Mouse (Mus musculus) stomach, embryonic 15.5 days (tissue): ENCODE data around the gene Nfic. TPM values are rescaled to one million over a fixed set of nuclear protein-coding genes. Genes with fewer than 3 reads are reported as not detected.
A peak's percentile ranks its signal among the peaks of the same experiment; 100 is the strongest.

Source experiments
- ATAC-seq: fragments of 200-750 bp; cut with Nextera tagmentation; 2 replicates; pipeline ENCODE4 v1.8.0; 2017; ENCODE audit warnings: low read depth, moderate number of reproducible peaks, moderate TSS enrichment; ENCODE audit not compliant: insufficient read depth, low FRiP score
- H3K27ac ChIP-seq: fragments of 300-500 bp; sonication (generic); 2 replicates; pipeline ENCODE4 v1.5.1; 2015; ENCODE audit warnings: mild to moderate bottlenecking, inconsistent platforms
- H3K27me3 ChIP-seq: fragments of 300-500 bp; sonication (generic); replicated peaks from 2 replicates; pipeline ENCODE4 v1.6.1; 2015; ENCODE audit warnings: inconsistent platforms
- H3K36me3 ChIP-seq: fragments of 300-500 bp; sonication (generic); 2 replicates; pipeline ENCODE4 v1.6.1; 2015; ENCODE audit warnings: inconsistent platforms
- H3K4me1 ChIP-seq: fragments of 300-500 bp; sonication (generic); 2 replicates; pipeline ENCODE4 v1.6.1; 2015; ENCODE audit warnings: inconsistent platforms
- H3K4me2 ChIP-seq: fragments of 300-500 bp; sonication (generic); 2 replicates; pipeline ENCODE4 v1.6.1; 2015; ENCODE audit warnings: mild to moderate bottlenecking, inconsistent platforms
- H3K4me3 ChIP-seq: fragments of 300-500 bp; sonication (generic); replicated peaks from 2 replicates; pipeline ENCODE4 v1.5.1; 2015; ENCODE audit warnings: inconsistent platforms
- H3K9ac ChIP-seq: fragments of 300-500 bp; sonication (generic); 2 replicates; pipeline ENCODE4 v1.6.1; 2015; ENCODE audit warnings: inconsistent platforms
- H3K9me3 ChIP-seq: fragments of 300-500 bp; sonication (generic); 2 replicates; pipeline ENCODE4 v1.6.1; 2016; ENCODE audit warnings: inconsistent platforms
- WGBS: fragments of 180-500 bp; shearing (Covaris S2); methylation state at CpG from one replicate; pipeline ENCODE4 v1.1.7; 2015; 5-methylcytosine and 5-hydroxymethylcytosine counted together
- polyA plus RNA-seq: library from polyadenylated mRNA; unstranded; fragments of >200 nt; fragmentation: Nextera tagmentation; extraction: Ambion mirVana; gene quantifications from 2 replicates; pipeline ENCODE4 v1.2.1, GENCODE M21; 2015

Gene Nfic
- polyA plus RNA-seq, 1 experiment from 2014 or later, result 78.2 TPM

GRCm38 (mm10) chr10:81427327-81427726, 28.1 kb downstream of the Nfic start:
- Histone ChIP-seq H3K4me2 (peak overlapping the region; percentile 68), H3K9me3 (no peaks in the 10 kb centered on the region), H3K27me3 (no peaks in the 10 kb centered on the region), H3K9ac (peak overlapping the region; percentile 57; the same call in 1 of the 2 replicates), H3K36me3 (no peaks in the 10 kb centered on the region), H3K4me1 (peaks cover 42% of the 10 kb centered on the region), H3K4me3 (peak overlapping the region; percentile 59), H3K27ac (0 out of 2 replicates have a peak overlapping the region, but pooled peaks have one; percentile 57)
- WGBS, result 37% methylated on average over 3 of the region's 3 CpGs
- no peak for ATAC-seq

GRCm38 (mm10) chr10:81426897-81427296, 28.5 kb downstream of the Nfic start:
- no peak for ATAC-seq
- Histone ChIP-seq H3K4me3 (peak overlapping the region; percentile 59), H3K4me2 (peak overlapping the region; percentile 68), H3K4me1 (peaks cover 42% of the 10 kb centered on the region), H3K9ac (peak overlapping the region; percentile 57), H3K27me3 (no peaks in the 10 kb centered on the region), H3K27ac (peak overlapping the region; percentile 57), H3K36me3 (no peaks in the 10 kb centered on the region), H3K9me3 (no peaks in the 10 kb centered on the region)
- 0% methylated on average over 34 of the region's 38 CpGs for WGBS

DNA sequence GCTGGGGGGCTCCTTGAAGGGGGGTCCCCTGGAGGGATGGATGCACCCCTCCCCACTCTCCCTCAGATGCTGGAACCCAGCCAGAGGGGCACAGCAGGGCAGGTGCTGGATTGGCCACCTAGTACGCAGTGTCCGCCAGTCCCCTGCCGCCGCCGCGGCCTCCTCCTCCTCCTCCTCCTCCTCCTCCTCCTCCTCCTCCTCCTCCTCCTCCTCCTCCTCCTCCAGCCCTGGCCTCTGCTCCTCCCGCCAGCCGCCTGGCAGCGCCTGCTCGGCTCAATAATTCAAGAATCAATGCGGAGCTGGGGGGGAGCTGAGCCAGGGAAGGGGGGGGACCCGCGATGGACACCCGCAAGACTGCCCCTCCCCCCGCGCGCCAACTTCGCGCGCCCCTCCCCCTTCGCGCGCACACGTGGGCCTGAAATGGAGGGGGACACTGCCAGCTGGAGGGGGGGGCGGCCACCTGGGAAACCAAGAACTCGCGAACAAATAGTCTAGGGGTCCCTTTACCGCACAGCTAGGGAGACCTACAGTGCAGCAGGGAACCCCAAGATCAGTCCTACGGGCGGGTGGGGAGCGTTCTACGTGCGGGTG, 29.3 kb downstream of the Nfic start:
- WGBS, result 1% methylated on average over 23 of the region's 33 CpGs
- Histone ChIP-seq H3K27me3 (no peaks in the 10 kb centered on the region), H3K4me1 (peaks cover 35% of the 10 kb centered on the region), H3K27ac (peak overlapping the region; percentile 57), H3K36me3 (no peaks in the 10 kb centered on the region), H3K4me2 (peak overlapping the region; percentile 68), H3K4me3 (peak overlapping the region; percentile 59), H3K9me3 (no peaks in the 10 kb centered on the region), H3K9ac (peak overlapping the region; percentile 57)
- no peak for ATAC-seq

DNA sequence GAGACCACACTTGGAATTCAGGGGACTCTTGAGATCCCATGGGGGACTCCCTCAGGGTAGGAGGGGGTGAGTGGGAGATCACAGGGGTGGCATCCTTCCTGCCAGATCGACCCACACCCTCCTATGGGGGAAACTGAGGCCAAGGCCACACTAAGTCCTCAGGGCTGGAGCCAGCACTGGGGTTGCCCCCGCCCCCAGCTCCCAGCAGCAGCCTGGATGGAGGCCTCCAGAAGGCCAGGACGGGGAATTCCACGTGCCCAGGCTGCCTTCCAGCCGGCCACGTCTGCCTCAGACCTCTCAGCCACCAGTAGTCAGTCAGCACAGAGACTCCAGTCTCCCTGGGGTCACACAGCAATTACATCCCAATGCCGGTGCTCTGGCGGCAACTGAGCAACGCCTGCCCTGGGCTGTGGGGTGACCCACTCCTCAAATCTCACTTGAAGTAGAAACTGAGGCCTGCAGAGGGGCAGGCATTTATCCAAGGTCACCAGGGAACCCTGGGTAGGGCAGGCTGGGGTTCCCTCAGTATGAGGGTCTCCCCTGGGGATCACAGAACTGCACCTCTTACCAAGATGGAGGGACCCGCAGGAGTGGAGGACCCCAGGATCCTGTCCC, 30.1 kb downstream of the Nfic start:
- H3K27me3 ChIP-seq, result no peaks in the 10 kb centered on the region
- peak overlapping the region; percentile 68 for H3K4me2 ChIP-seq
- no peaks in the 10 kb centered on the region for H3K36me3 ChIP-seq
- H3K9ac ChIP-seq, result no peak overlapping the region
- H3K4me3 ChIP-seq, result peak overlapping the region; percentile 59
- H3K27ac ChIP-seq, result peak overlapping the region; percentile 78
- no peak for ATAC-seq
- H3K4me1 ChIP-seq, result peaks cover 31% of the 10 kb centered on the region
- H3K9me3 ChIP-seq, result no peaks in the 10 kb centered on the region
- WGBS, result 39% methylated on average over 10 of the region's 10 CpGs

- no peaks in the 10 kb centered on the region for H3K36me3 ChIP-seq
- no peaks in the 10 kb centered on the region for H3K27me3 ChIP-seq
- no peaks in the 10 kb centered on the region for H3K9me3 ChIP-seq
- no peak overlapping the region for H3K9ac ChIP-seq
- peak overlapping the region; percentile 78 for H3K27ac ChIP-seq
- 0 out of 2 replicates have a peak, but pooled peaks have one; percentile 17 for ATAC-seq
- peak overlapping the region; percentile 68 for H3K4me2 ChIP-seq
- H3K4me1 ChIP-seq, result peaks cover 27% of the 10 kb centered on the region
- WGBS, result 9% methylated on average over 24 of the region's 25 CpGs
- H3K4me3 ChIP-seq, result peak overlapping the region; percentile 59
Observed at GRCm38 (mm10) chr10:81424246-81425051, 31.0 kb downstream of the Nfic start.

GRCm38 (mm10) chr10:81423476-81424245, 31.8 kb downstream of the Nfic start:
- H3K27ac ChIP-seq, result peak overlapping the region; percentile 49; the same call in 1 of the 2 replicates

GRCm38 (mm10) chr10:81422661-81423217, 32.7 kb downstream of the Nfic start:
- WGBS, result 81% methylated on average over 3 of the region's 3 CpGs
- ATAC-seq, result no peak

More at GRCm38 (mm10) chr10:81423476-81424245, 31.8 kb downstream of the Nfic start:
- Histone ChIP-seq H3K4me2 (peak overlapping the region; percentile 68), H3K9me3 (no peaks in the 10 kb centered on the region), H3K4me3 (peak overlapping the region; percentile 59; the same call in 1 of the 2 replicates), H3K36me3 (0 out of 2 replicates have a peak, but pooled peaks cover 5% of the 10 kb centered on the region), H3K9ac (no peak overlapping the region), H3K4me1 (peaks cover 33% of the 10 kb centered on the region), H3K27me3 (no peaks in the 10 kb centered on the region)
- 68% methylated on average over 4 of the region's 4 CpGs for WGBS
- no peak for ATAC-seq

GRCm38 (mm10) chr10:81422191-81422590, 33.2 kb downstream of the Nfic start:
- Histone ChIP-seq H3K9me3 (no peaks in the 10 kb centered on the region), H3K9ac (no peak overlapping the region), H3K4me2 (no peak overlapping the region), H3K4me3 (no peak overlapping the region), H3K27ac (no peak overlapping the region), H3K4me1 (peaks cover 44% of the 10 kb centered on the region), H3K36me3 (0 out of 2 replicates have a peak, but pooled peaks cover 5% of the 10 kb centered on the region), H3K27me3 (no peaks in the 10 kb centered on the region)
- 67% methylated on average over 6 of the region's 6 CpGs for WGBS
- ATAC-seq, result no peak

More at GRCm38 (mm10) chr10:81422661-81423217, 32.7 kb downstream of the Nfic start:
- no peaks in the 10 kb centered on the region for H3K9me3 ChIP-seq
- no peak overlapping the region for H3K9ac ChIP-seq
- no peaks in the 10 kb centered on the region for H3K27me3 ChIP-seq
- no peak overlapping the region for H3K27ac ChIP-seq
- H3K36me3 ChIP-seq, result 0 out of 2 replicates have a peak, but pooled peaks cover 5% of the 10 kb centered on the region
- H3K4me1 ChIP-seq, result peaks cover 42% of the 10 kb centered on the region
- no peak overlapping the region for H3K4me2 ChIP-seq
- no peak overlapping the region for H3K4me3 ChIP-seq

DNA sequence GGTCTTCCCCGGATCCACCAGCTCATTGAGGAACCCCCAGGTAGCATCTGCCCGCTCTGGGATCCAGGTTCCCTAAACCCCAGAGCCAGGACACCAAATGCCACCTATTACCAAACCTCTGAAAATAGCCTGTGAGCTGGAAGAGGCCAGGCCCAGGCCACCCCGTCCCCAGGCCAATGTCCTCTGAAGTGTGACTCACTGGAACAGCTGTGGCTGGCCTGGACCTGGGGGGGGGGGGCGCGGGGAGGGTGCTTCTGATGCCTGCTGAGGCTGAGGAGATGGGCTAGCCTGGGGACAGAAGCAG, 33.7 kb downstream of the Nfic start:
- Histone ChIP-seq H3K4me2 (no peak overlapping the region), H3K27ac (no peak overlapping the region), H3K27me3 (no peaks in the 10 kb centered on the region), H3K9ac (no peak overlapping the region), H3K4me1 (peaks cover 47% of the 10 kb centered on the region), H3K4me3 (no peak overlapping the region), H3K36me3 (0 out of 2 replicates have a peak, but pooled peaks cover 5% of the 10 kb centered on the region), H3K9me3 (no peaks in the 10 kb centered on the region)
- ATAC-seq, result no peak
- WGBS, result 83% methylated on average over 5 of the region's 5 CpGs

DNA sequence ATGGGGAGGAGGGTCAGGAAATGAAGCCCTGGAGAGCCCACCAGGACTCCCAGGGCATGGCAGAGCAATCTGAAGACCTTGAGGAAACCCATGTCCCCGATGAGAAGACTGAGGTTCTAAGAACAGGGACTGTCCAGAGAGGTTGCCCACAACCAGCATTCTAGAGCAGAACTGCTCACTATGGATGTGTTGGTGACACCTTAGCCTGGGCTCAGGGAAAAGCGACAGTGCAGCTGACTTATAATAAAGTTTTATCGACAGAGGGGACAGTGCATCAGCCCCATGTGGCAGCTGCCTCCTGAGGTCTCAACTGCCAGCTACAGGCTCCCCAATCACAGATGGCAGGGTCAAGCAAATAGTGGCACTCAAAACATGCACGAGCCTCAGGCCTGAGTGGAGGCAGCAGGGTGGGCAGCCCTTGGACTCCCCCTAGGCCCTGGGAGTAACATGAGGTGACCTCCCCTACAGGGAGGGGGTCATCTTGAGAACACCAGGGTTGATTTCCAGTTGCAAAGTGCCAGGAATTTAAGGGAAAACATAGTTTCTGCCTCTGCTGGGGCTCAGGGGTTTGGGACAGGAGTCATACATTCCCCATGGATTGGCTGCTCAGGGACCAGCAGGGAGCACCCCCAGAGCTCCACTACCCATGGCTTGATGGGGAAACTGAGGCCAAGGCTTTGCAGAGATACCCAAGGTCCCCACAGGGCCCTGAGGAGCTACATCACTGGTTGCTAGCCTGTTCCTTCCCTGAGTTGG, 34.2 kb downstream of the Nfic start:
- ATAC-seq, result no peak

More for the DNA sequence above, 34.2 kb downstream of the Nfic start:
- H3K4me3 ChIP-seq, result no peak overlapping the region
- H3K36me3 ChIP-seq, result 0 out of 2 replicates have a peak, but pooled peaks cover 5% of the 10 kb centered on the region
- no peaks in the 10 kb centered on the region for H3K9me3 ChIP-seq
- 77% methylated on average over 4 of the region's 4 CpGs for WGBS
- H3K9ac ChIP-seq, result no peak overlapping the region
- H3K4me2 ChIP-seq, result no peak overlapping the region
- H3K27me3 ChIP-seq, result no peaks in the 10 kb centered on the region
- no peak overlapping the region for H3K27ac ChIP-seq
- H3K4me1 ChIP-seq, result peaks cover 52% of the 10 kb centered on the region
